Mouse (Mus musculus): ENCODE measurements at regions not wholly inside any gene's neighbourhood (a gene's known extent, or its start where the extent isn't known, plus 50 kb on each side); places are given as distances from the start of the nearest gene placed in this dataset.
"Not testable (repeated sequence)": the region's sequence is repeated elsewhere in the genome, so short reads cannot be mapped to it uniquely, and the experiment has no call there.

GRCm38 (mm10) chr16:55758707-55759067 is 80.0 kb downstream of the Nfkbiz start:
- no peak for ATAC-seq (ENCODE audit: extremely low read depth, insufficient number of reproducible peaks, low FRiP score, low TSS enrichment)
- WGBS: 66% methylated on average over 11 of the region's 11 CpGs
- H3K27ac ChIP-seq (replicated peaks): no peak overlapping the region
- no peaks in the 10 kb centered on the region for H3K27me3 ChIP-seq (replicated peaks)
- H3K4me3 ChIP-seq: no peak overlapping the region
- no peak overlapping the region for H3K4me2 ChIP-seq
- no peak overlapping the region for H3K9ac ChIP-seq
- no peaks in the 10 kb centered on the region for H3K36me3 ChIP-seq
- H3K9me3 ChIP-seq: no peaks in the 10 kb centered on the region
- no peaks in the 10 kb centered on the region for H3K4me1 ChIP-seq

GRCm38 (mm10) chr16:55757952-55758706 is 80.6 kb downstream of the Nfkbiz start:
- H3K9me3 ChIP-seq: no peaks in the 10 kb centered on the region
- WGBS: 63% methylated on average over 5 of the region's 5 CpGs
- H3K36me3 ChIP-seq: no peaks in the 10 kb centered on the region
- H3K9ac ChIP-seq: no peak overlapping the region
- no peak overlapping the region for H3K4me3 ChIP-seq
- ATAC-seq (ENCODE audit: extremely low read depth, insufficient number of reproducible peaks, low FRiP score, low TSS enrichment): no peak
- no peak overlapping the region for H3K4me2 ChIP-seq
- H3K27me3 ChIP-seq (replicated peaks): no peaks in the 10 kb centered on the region
- H3K27ac ChIP-seq (replicated peaks): no peak overlapping the region
- no peaks in the 10 kb centered on the region for H3K4me1 ChIP-seq

- not testable (repeated sequence) for H3K4me3 ChIP-seq; H3K9me3 ChIP-seq; ATAC-seq (ENCODE audit: extremely low read depth, insufficient number of reproducible peaks, low FRiP score, low TSS enrichment); H3K4me2 ChIP-seq; H3K27me3 ChIP-seq (replicated peaks); H3K9ac ChIP-seq; H3K4me1 ChIP-seq; H3K27ac ChIP-seq (replicated peaks); H3K36me3 ChIP-seq
- WGBS: 77% methylated on average over 3 of the region's 3 CpGs
Measured at GRCm38 (mm10) chr16:55757422-55757815, 81.3 kb downstream of the Nfkbiz start.

GRCm38 (mm10) chr16:55756764-55757421 is 81.8 kb downstream of the Nfkbiz start:
- Histone ChIP-seq H3K4me1 (no peaks in the 10 kb centered on the region), H3K9me3 (no peaks in the 10 kb centered on the region), H3K27ac (replicated peaks) (no peak overlapping the region), H3K4me2 (no peak overlapping the region), H3K27me3 (replicated peaks) (no peaks in the 10 kb centered on the region), H3K9ac (no peak overlapping the region), H3K4me3 (no peak overlapping the region), H3K36me3 (no peaks in the 10 kb centered on the region)
- WGBS: 85% methylated on average over 15 of the region's 15 CpGs
- ATAC-seq (ENCODE audit: extremely low read depth, insufficient number of reproducible peaks, low FRiP score, low TSS enrichment): no peak

- Histone ChIP-seq H3K27me3 (replicated peaks) (no peaks in the 10 kb centered on the region), H3K36me3 (no peaks in the 10 kb centered on the region), H3K9me3 (no peaks in the 10 kb centered on the region), H3K4me2 (no peak overlapping the region), H3K4me1 (no peaks in the 10 kb centered on the region), H3K9ac (no peak overlapping the region), H3K27ac (replicated peaks) (no peak overlapping the region), H3K4me3 (no peak overlapping the region)
- WGBS: 68% methylated on average over 6 of the region's 6 CpGs
- ATAC-seq (ENCODE audit: extremely low read depth, insufficient number of reproducible peaks, low FRiP score, low TSS enrichment): no peak
Measured at GRCm38 (mm10) chr16:55755309-55755832, 83.3 kb downstream of the Nfkbiz start.

- no peaks in the 10 kb centered on the region for H3K4me1 ChIP-seq
- no peak overlapping the region for H3K4me3 ChIP-seq
- no peaks in the 10 kb centered on the region for H3K27me3 ChIP-seq (replicated peaks)
- H3K4me2 ChIP-seq: no peak overlapping the region
- no peak overlapping the region for H3K27ac ChIP-seq (replicated peaks)
- 76% methylated on average over 14 of the region's 14 CpGs for WGBS
- no peak for ATAC-seq (ENCODE audit: extremely low read depth, insufficient number of reproducible peaks, low FRiP score, low TSS enrichment)
- no peaks in the 10 kb centered on the region for H3K9me3 ChIP-seq
- H3K9ac ChIP-seq: no peak overlapping the region
- no peaks in the 10 kb centered on the region for H3K36me3 ChIP-seq
Measured at GRCm38 (mm10) chr16:55754092-55754763, 84.5 kb downstream of the Nfkbiz start.

GRCm38 (mm10) chr16:55753380-55753779 is 85.3 kb downstream of the Nfkbiz start:
- WGBS: 68% methylated on average over 4 of the region's 4 CpGs
- H3K36me3 ChIP-seq: no peaks in the 10 kb centered on the region

GRCm38 (mm10) chr16:55747250-55747649 is 91.4 kb downstream of the Nfkbiz start:
- Histone ChIP-seq H3K9ac (no peak overlapping the region), H3K27ac (replicated peaks) (no peak overlapping the region), H3K9me3 (no peaks in the 10 kb centered on the region), H3K4me2 (no peak overlapping the region), H3K4me3 (no peak overlapping the region), H3K4me1 (no peaks in the 10 kb centered on the region), H3K27me3 (replicated peaks) (no peaks in the 10 kb centered on the region), H3K36me3 (no peaks in the 10 kb centered on the region)
- no peak for ATAC-seq (ENCODE audit: extremely low read depth, insufficient number of reproducible peaks, low FRiP score, low TSS enrichment)
- 64% methylated on average over 2 of the region's 2 CpGs for WGBS

More at GRCm38 (mm10) chr16:55753380-55753779, 85.3 kb downstream of the Nfkbiz start:
- Histone ChIP-seq H3K4me2 (no peak overlapping the region), H3K27ac (replicated peaks) (no peak overlapping the region), H3K9ac (no peak overlapping the region), H3K27me3 (replicated peaks) (no peaks in the 10 kb centered on the region), H3K4me1 (no peaks in the 10 kb centered on the region), H3K4me3 (no peak overlapping the region), H3K9me3 (no peaks in the 10 kb centered on the region)
- ATAC-seq (ENCODE audit: extremely low read depth, insufficient number of reproducible peaks, low FRiP score, low TSS enrichment): no peak

GRCm38 (mm10) chr16:55746159-55746558 is 92.5 kb downstream of the Nfkbiz start:
- H3K27ac ChIP-seq (replicated peaks): no peak overlapping the region
- no peaks in the 10 kb centered on the region for H3K4me1 ChIP-seq
- no peaks in the 10 kb centered on the region for H3K27me3 ChIP-seq (replicated peaks)
- no peak overlapping the region for H3K9ac ChIP-seq
- H3K36me3 ChIP-seq: no peaks in the 10 kb centered on the region
- H3K4me2 ChIP-seq: no peak overlapping the region
- no peak overlapping the region for H3K4me3 ChIP-seq
- H3K9me3 ChIP-seq: no peaks in the 10 kb centered on the region
- 64% methylated on average over 3 of the region's 3 CpGs for WGBS
- ATAC-seq (ENCODE audit: extremely low read depth, insufficient number of reproducible peaks, low FRiP score, low TSS enrichment): no peak

GRCm38 (mm10) chr16:55745094-55745493 is 93.6 kb downstream of the Nfkbiz start:
- WGBS: 62% methylated on average over 3 of the region's 3 CpGs
- Histone ChIP-seq H3K9ac (no peak overlapping the region), H3K27ac (replicated peaks) (no peak overlapping the region), H3K9me3 (no peaks in the 10 kb centered on the region), H3K4me2 (no peak overlapping the region), H3K27me3 (replicated peaks) (no peaks in the 10 kb centered on the region), H3K36me3 (no peaks in the 10 kb centered on the region), H3K4me1 (no peaks in the 10 kb centered on the region), H3K4me3 (no peak overlapping the region)
- ATAC-seq (ENCODE audit: extremely low read depth, insufficient number of reproducible peaks, low FRiP score, low TSS enrichment): no peak

GRCm38 (mm10) chr16:55741099-55741863 is 97.4 kb downstream of the Nfkbiz start:
- Histone ChIP-seq H3K9me3 (no peaks in the 10 kb centered on the region), H3K36me3 (no peaks in the 10 kb centered on the region), H3K4me3 (no peak overlapping the region), H3K4me2 (no peak overlapping the region), H3K4me1 (no peaks in the 10 kb centered on the region), H3K27ac (replicated peaks) (no peak overlapping the region), H3K27me3 (replicated peaks) (no peaks in the 10 kb centered on the region), H3K9ac (no peak overlapping the region)
- no peak for ATAC-seq (ENCODE audit: extremely low read depth, insufficient number of reproducible peaks, low FRiP score, low TSS enrichment)
- 72% methylated on average over 2 of the region's 2 CpGs for WGBS
